Mouse (Mus musculus): ENCODE measurements at regions not wholly inside any gene's neighbourhood (a gene's known extent, or its start where the extent isn't known, plus 50 kb on each side); places are given as distances from the start of the nearest gene placed in this dataset.

DNA sequence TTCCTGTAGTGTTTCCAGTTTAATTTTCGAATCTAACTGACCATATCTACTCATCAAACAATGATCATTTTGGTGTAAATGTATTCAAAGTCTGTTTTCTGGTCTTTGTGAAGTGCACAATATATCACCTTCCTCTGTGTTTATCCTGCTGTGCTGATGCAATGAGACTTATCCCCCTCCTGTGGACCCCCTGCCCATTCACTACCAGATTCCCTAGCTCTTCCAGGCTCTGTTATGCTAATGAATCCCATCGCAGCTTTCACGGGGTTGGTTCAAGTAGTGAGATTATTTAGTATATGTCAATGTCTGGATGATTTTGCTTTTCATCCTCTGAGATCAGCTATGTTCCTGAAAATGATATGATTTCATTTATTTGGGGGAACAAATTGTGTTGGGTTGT is 441.3 kb upstream of the Negr1 start:
- TF ChIP-seq CTCF (IDR thresholded peaks at IDR 0.05; ENCODE audit: low read depth, low read length) (no peak), GATA1 (IDR thresholded peaks at IDR 0.05; ENCODE audit: borderline replicate concordance, low read length) (no peak), POLR2AphosphoS5 (IDR thresholded peaks at IDR 0.05; ENCODE audit: insufficient replicate concordance, low read depth, low read length) (no peak), GATA2 (IDR thresholded peaks at IDR 0.05; ENCODE audit: borderline replicate concordance, low read depth, low read length) (no peak), TAL1 (conservative IDR thresholded peaks at IDR 0.05; ENCODE audit: low read depth, low read length) (no peak)
